Mouse (Mus musculus): ENCODE data around the gene Prkg1. TPM values are rescaled to one million over a fixed set of nuclear protein-coding genes. Genes with fewer than 3 reads are reported as not detected.

Prkg1 gene
- polyA plus RNA-seq, 1 experiment from 2014 or later: 11.5 TPM

DNA sequence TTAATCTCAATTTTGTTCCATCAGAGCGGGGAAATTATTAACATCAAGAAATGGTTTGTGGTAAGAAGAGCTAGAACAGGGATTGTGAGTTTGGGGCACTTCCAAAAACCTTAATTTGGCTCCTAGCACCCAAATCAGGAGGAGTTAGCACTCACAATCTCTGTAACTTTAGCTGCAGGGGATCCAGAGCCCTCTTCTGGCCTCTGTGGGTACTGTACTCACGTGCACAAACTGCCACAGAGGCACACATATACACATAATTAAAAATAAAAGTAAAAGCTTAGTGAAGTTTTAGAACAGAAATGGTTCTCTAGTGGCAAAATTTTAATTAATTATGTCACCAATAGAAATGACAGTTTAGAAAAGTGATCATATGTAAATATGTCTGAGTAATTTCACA lies 614.9 kb downstream of the Prkg1 start:
- H3K4me3 ChIP-seq: no peak overlapping the region
- H3K36me3 ChIP-seq: no peaks in the 10 kb centered on the region
- 94% methylated on average over 2 of the region's 2 CpGs for WGBS
- H3K4me2 ChIP-seq (replicated peaks): no peak overlapping the region
- no peaks in the 10 kb centered on the region for H3K27me3 ChIP-seq (replicated peaks)
- ATAC-seq (ENCODE audit: low FRiP score, low read depth): no peak
- no peak overlapping the region for H3K9ac ChIP-seq
- H3K27ac ChIP-seq: no peak overlapping the region
- H3K9me3 ChIP-seq: no peaks in the 10 kb centered on the region
- H3K4me1 ChIP-seq: no peaks in the 10 kb centered on the region

DNA sequence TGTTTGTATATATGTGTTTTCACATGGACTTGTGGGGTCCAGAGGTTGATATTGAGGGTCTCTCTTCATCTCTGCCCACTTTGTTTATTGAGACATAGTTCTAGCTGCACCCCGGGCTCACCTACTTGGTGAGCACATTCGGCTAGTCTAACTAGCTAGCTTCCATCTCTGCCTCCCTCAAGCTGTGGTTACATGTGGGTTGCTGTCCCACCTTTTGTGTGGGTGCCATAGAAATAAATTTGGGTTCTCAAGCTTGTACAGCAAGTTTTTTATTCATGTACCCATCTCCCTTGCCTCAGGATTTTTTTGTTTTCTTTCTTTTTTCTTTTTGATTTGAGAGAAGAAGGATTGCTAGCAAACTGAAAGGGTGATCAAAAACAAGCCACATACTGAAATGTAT lies 617.4 kb downstream of the Prkg1 start:
- ATAC-seq (ENCODE audit: low FRiP score, low read depth): no peak
- Histone ChIP-seq H3K27ac (no peak overlapping the region), H3K4me3 (no peak overlapping the region), H3K27me3 (replicated peaks) (no peaks in the 10 kb centered on the region), H3K9me3 (no peaks in the 10 kb centered on the region), H3K36me3 (no peaks in the 10 kb centered on the region), H3K9ac (no peak overlapping the region), H3K4me1 (no peaks in the 10 kb centered on the region), H3K4me2 (replicated peaks) (no peak overlapping the region)
- 90% methylated on average over 2 of the region's 2 CpGs for WGBS

DNA sequence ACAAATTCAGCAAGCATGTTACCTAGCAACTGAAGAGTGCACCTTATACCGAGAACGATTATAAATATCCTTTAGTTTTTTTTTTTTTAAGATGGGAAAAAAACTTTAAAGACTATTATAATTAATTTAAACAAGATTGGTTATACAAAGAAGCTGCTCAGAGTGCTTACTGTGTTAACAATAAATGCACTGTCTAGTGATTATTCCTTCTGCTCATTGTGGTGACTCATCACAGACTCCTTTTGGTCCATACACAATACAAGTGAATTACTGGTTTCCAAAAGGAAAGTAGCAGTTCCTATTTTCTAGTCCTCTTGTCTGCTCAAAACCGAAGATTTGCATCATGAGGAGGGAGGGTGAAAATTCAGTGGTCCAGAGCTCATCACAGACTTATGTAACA lies 618.7 kb downstream of the Prkg1 start:
- ATAC-seq (ENCODE audit: low FRiP score, low read depth): no peak
- 75% methylated on average over 3 of the region's 3 CpGs for WGBS
- H3K4me2 ChIP-seq (replicated peaks): no peak overlapping the region
- H3K9me3 ChIP-seq: no peaks in the 10 kb centered on the region
- H3K4me3 ChIP-seq: no peak overlapping the region
- no peaks in the 10 kb centered on the region for H3K4me1 ChIP-seq
- no peak overlapping the region for H3K9ac ChIP-seq
- H3K27me3 ChIP-seq (replicated peaks): no peaks in the 10 kb centered on the region
- no peak overlapping the region for H3K27ac ChIP-seq
- no peaks in the 10 kb centered on the region for H3K36me3 ChIP-seq

DNA sequence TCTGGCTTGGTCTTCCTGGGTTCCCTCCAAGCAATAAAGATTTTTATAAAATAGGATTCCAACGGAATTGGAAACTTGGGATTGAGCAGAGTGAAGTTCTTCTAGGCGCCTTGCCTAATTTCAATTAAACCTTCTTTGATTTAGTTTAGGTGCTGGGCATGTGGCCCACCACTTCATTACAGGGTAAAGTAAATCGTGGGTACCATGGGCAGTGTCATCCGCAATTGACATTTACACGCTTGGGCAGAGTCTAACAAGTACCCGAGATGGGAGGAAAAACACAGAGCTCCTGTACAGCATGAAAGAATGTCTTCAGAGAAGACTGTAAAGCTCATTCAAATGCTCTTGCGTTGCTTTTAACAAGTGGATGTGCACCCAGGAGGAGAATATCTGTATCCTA lies 622.9 kb downstream of the Prkg1 start:
- WGBS: 87% methylated on average over 7 of the region's 7 CpGs
- H3K27me3 ChIP-seq (replicated peaks): no peaks in the 10 kb centered on the region
- no peak overlapping the region for H3K9ac ChIP-seq
- no peak overlapping the region for H3K4me2 ChIP-seq (replicated peaks)
- no peak overlapping the region for H3K27ac ChIP-seq
- no peaks in the 10 kb centered on the region for H3K9me3 ChIP-seq
- ATAC-seq (ENCODE audit: low FRiP score, low read depth): no peak
- H3K4me3 ChIP-seq: no peak overlapping the region
- H3K36me3 ChIP-seq: no peaks in the 10 kb centered on the region
- H3K4me1 ChIP-seq: no peaks in the 10 kb centered on the region

DNA sequence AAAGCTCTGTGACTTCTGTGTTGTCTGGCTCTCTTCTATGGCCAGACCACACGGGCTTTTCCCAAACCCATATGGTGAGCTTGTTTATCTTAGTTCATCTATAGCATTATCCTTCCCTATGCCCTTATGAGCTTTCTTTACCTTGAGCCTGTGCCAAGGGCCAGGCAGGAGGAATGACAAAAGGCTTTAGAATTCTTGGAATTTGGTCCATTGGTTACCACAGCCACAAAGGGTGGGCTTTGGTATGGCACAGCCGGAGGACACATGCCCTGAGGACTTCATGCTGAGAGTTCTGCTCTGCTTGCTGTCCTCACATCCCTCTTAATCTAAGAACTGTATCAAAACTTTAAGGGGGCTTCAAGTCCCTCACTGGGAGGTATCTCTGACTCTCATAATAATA lies 628.5 kb downstream of the Prkg1 start:
- Histone ChIP-seq H3K9me3 (no peaks in the 10 kb centered on the region), H3K4me2 (replicated peaks) (no peak overlapping the region), H3K4me3 (no peak overlapping the region), H3K27me3 (replicated peaks) (no peaks in the 10 kb centered on the region), H3K9ac (no peak overlapping the region), H3K4me1 (no peaks in the 10 kb centered on the region), H3K27ac (no peak overlapping the region), H3K36me3 (no peaks in the 10 kb centered on the region)
- ATAC-seq (ENCODE audit: low FRiP score, low read depth): no peak
- 22% methylated on average over 2 of the region's 2 CpGs for WGBS

DNA sequence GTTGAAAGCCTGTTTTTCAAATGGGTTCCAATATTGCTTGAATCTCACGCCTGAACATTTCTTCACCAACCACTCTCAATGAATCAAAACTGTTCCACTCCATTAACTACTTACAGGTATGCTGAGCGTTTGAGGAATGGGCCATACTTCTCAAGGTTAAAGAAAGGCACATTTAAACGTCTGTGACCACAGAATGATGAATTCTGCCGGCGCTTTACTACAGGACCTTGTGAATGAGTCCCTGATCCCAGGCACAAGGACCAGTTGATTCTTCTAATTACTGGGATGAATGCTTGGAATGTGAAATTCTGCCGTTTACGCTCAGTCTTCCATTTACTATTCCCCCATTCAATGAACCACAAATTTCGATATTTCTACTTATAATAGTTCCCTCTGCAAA lies 632.2 kb downstream of the Prkg1 start:
- no peak overlapping the region for H3K4me2 ChIP-seq (replicated peaks)
- no peaks in the 10 kb centered on the region for H3K27me3 ChIP-seq (replicated peaks)
- H3K9ac ChIP-seq: no peak overlapping the region
- ATAC-seq (ENCODE audit: low FRiP score, low read depth): no peak
- WGBS: 70% methylated on average over 8 of the region's 8 CpGs
- H3K36me3 ChIP-seq: no peaks in the 10 kb centered on the region
- H3K27ac ChIP-seq: no peak overlapping the region
- H3K9me3 ChIP-seq: no peaks in the 10 kb centered on the region
- no peaks in the 10 kb centered on the region for H3K4me1 ChIP-seq
- no peak overlapping the region for H3K4me3 ChIP-seq

DNA sequence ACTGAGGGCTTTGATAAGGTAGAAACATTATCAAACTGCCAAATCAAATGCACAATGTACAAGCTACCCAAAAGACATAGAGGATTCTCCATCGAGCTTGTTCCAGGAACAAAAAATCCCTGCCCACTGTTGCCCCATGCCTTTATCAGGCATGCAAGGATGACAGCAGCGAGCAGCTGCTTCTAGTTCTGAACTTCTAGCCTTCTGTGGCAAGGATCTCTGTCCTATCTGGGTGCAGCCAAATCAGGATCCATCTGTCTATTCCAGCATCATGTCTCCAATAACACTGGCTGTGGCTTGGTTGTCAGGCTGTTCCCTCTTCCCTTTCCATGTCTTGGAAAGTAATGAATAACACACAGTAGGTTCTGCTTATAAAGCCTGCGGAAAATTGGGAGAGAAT lies 640.2 kb downstream of the Prkg1 start:
- no peaks in the 10 kb centered on the region for H3K9me3 ChIP-seq
- H3K36me3 ChIP-seq: no peaks in the 10 kb centered on the region
- no peak overlapping the region for H3K27ac ChIP-seq
- ATAC-seq (ENCODE audit: low FRiP score, low read depth): no peak
- H3K9ac ChIP-seq: no peak overlapping the region
- H3K4me3 ChIP-seq: no peak overlapping the region
- no peaks in the 10 kb centered on the region for H3K4me1 ChIP-seq
- H3K4me2 ChIP-seq (replicated peaks): no peak overlapping the region
- H3K27me3 ChIP-seq (replicated peaks): no peaks in the 10 kb centered on the region
- WGBS: 80% methylated on average over 3 of the region's 3 CpGs

DNA sequence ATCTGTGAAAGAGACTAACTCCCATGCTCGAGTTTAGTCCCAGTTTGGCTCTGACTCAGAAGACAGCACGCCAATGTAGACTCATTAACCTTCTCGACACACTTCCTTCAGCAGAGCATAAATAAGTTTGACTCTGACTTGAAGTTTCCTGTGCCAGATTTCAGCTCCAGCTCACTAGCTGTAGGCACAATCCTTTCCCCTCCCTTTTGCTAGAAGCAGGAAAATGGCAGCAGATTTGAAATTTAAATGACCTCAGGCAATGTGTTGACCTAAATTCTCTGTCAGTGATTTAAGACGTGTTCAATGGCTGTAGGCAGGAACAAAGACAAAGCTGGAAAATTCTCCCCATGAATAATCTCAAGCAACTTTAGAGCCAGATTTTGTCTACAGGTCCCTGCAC lies 650.1 kb downstream of the Prkg1 start:
- Histone ChIP-seq H3K4me3 (no peak overlapping the region), H3K4me1 (no peaks in the 10 kb centered on the region; the same call in 1 of the 2 replicates), H3K27me3 (replicated peaks) (no peaks in the 10 kb centered on the region), H3K4me2 (replicated peaks) (no peak overlapping the region), H3K27ac (no peak overlapping the region), H3K36me3 (no peaks in the 10 kb centered on the region), H3K9ac (no peak overlapping the region), H3K9me3 (no peaks in the 10 kb centered on the region)
- 21% methylated on average over 4 of the region's 4 CpGs for WGBS
- ATAC-seq (ENCODE audit: low FRiP score, low read depth): no peak

DNA sequence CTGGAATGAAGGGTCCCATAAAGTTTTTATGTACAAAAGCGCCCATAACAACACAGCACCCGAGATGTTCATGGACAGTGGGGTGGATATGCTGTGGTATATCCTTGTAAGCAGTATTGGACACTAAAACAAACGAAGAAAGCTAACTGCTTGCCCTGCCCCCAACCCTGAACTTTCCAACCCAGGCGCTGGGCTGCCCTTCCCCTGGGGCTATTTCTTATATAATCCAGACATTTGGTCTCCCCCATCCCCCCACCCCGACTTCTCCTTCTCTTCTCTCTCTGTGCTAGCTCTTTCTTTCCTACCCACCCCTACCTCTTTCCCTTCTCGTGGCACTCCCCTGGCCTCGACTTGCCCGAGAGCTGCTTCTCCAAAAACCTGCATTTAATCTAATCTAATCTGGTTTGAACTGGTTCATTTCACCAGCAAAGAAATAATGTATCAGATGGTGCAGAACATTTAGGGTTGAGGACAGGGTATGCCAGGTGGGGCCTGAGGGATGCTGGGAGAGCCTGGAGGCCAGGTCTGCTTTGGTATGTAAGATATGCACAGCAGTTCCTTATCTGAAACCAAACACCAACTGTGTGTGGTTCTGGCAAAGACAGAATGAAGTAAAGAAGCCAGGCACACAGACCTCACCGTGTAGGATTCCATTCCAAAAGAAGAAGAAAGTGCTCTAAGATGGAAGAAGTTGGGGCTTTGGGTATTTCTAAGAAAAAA lies 657.8 kb downstream of the Prkg1 start:
- H3K4me1 ChIP-seq: no peaks in the 10 kb centered on the region
- ATAC-seq (ENCODE audit: low FRiP score, low read depth): no peak
- H3K9ac ChIP-seq: no peak overlapping the region
- H3K27ac ChIP-seq: no peak overlapping the region
- no peaks in the 10 kb centered on the region for H3K9me3 ChIP-seq
- no peaks in the 10 kb centered on the region for H3K36me3 ChIP-seq
- WGBS: 35% methylated on average over 9 of the region's 9 CpGs
- H3K27me3 ChIP-seq (replicated peaks): no peaks in the 10 kb centered on the region
- no peak overlapping the region for H3K4me2 ChIP-seq (replicated peaks)
- no peak overlapping the region for H3K4me3 ChIP-seq

DNA sequence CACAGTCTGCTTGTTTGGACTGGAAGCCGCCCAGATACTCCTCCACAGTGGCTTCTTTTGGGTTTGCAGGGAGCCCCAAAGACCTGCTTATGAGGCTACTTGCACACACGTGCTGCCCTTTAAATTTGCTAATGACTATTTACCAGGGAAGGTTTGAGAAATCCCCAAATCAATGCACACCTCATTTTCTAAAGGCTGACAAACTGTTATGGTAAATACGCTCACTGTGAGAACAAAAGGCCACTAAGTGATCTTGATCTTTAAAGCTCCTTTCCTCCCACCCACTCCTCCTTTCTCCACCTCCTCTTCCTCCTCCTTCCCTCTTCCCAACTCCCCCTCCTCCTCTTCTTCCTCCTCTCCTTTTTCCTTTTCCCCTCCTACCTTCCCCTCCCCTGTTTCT lies 658.8 kb downstream of the Prkg1 start:
- no peak overlapping the region for H3K9ac ChIP-seq
- H3K4me3 ChIP-seq: no peak overlapping the region
- H3K27ac ChIP-seq: no peak overlapping the region
- ATAC-seq (ENCODE audit: low FRiP score, low read depth): no peak
- H3K36me3 ChIP-seq: no peaks in the 10 kb centered on the region
- WGBS: 34% methylated on average over 3 of the region's 3 CpGs
- no peak overlapping the region for H3K4me2 ChIP-seq (replicated peaks)
- no peaks in the 10 kb centered on the region for H3K27me3 ChIP-seq (replicated peaks)
- H3K9me3 ChIP-seq: no peaks in the 10 kb centered on the region
- no peaks in the 10 kb centered on the region for H3K4me1 ChIP-seq

DNA sequence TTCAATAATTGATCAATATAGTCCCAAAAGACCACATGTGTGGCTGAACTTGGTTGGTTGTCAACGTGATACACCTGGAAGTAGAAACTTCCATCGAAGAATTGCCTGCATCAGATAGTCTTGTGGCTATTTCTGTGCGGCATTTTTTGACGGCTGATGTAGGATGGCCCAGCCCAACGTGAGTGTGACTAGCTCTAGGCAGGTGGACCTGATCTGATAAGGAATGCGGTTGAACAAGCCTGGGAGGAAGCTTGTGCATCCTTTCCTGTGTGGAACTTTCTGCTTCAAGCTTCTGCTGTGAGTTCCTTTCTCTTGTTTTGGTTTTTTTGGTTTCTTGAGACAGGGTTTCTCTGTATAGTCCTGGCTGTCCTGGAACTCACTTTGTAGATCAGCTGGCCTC lies 660.1 kb downstream of the Prkg1 start:
- ATAC-seq (ENCODE audit: low FRiP score, low read depth): no peak
- H3K36me3 ChIP-seq: no peaks in the 10 kb centered on the region
- H3K4me1 ChIP-seq: no peaks in the 10 kb centered on the region
- no peak overlapping the region for H3K9ac ChIP-seq
- H3K4me3 ChIP-seq: no peak overlapping the region
- 86% methylated on average over 6 of the region's 6 CpGs for WGBS
- H3K27me3 ChIP-seq (replicated peaks): no peaks in the 10 kb centered on the region
- no peak overlapping the region for H3K4me2 ChIP-seq (replicated peaks)
- H3K9me3 ChIP-seq: no peaks in the 10 kb centered on the region
- no peak overlapping the region for H3K27ac ChIP-seq

DNA sequence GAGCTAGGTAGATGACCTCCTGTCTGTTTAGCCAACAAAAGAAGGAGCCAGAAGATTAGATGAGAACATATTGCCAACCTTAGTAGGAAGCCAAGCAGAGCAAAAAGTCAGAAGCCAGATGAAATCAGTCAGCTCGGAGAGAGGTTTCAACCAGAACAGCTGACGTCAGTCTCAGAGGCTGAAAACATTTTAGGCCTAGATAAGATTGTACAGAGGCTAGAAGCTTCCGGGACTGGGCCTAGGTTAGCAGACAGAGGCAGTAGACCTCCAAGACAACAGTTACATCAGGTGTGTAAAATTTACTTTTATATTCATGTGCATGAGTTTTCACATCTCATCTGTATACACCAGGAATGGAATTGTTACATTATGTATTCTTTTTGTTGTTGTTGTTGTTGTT lies 665.5 kb downstream of the Prkg1 start:
- WGBS: 90% methylated on average over 3 of the region's 3 CpGs
- H3K4me1 ChIP-seq: no peaks in the 10 kb centered on the region
- no peak overlapping the region for H3K4me2 ChIP-seq (replicated peaks)
- H3K4me3 ChIP-seq: no peak overlapping the region
- H3K9ac ChIP-seq: no peak overlapping the region
- no peak overlapping the region for H3K27ac ChIP-seq
- no peaks in the 10 kb centered on the region for H3K27me3 ChIP-seq (replicated peaks)
- no peak for ATAC-seq (ENCODE audit: low FRiP score, low read depth)
- H3K36me3 ChIP-seq: no peaks in the 10 kb centered on the region
- H3K9me3 ChIP-seq: no peaks in the 10 kb centered on the region

DNA sequence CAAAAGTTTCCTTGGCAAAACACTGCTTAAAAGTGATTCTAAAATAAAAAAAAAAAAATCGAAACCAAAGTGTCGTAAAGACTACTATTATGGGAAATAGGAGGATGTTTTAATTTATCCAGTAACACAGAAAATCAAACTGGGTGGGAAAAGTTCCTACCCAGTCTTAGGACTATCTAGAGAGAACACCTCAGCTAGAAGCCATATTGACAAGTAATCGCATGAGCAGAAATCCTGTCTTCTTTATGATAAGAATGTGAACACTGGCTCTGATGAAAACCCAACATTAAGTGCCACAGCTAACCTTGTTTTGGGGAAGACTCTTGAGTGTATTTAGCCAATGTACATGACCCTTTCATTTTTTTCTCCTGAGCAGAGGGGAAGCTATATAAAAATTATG lies 667.0 kb downstream of the Prkg1 start:
- WGBS: 85% methylated on average over 3 of the region's 3 CpGs

More for the DNA sequence above, 667.0 kb downstream of the Prkg1 start:
- ATAC-seq (ENCODE audit: low FRiP score, low read depth): no peak
- no peak overlapping the region for H3K4me3 ChIP-seq
- no peak overlapping the region for H3K27ac ChIP-seq
- no peaks in the 10 kb centered on the region for H3K27me3 ChIP-seq (replicated peaks)
- no peaks in the 10 kb centered on the region for H3K36me3 ChIP-seq
- no peaks in the 10 kb centered on the region for H3K4me1 ChIP-seq
- no peak overlapping the region for H3K9ac ChIP-seq
- no peak overlapping the region for H3K4me2 ChIP-seq (replicated peaks)
- H3K9me3 ChIP-seq: no peaks in the 10 kb centered on the region

All from neural tube, embryonic 12.5 days (tissue).